Mouse (Mus musculus): ENCODE results near the gene Peli3.

Gene Peli3

GRCm38 (mm10) chr19:4908107-4908506, 34.8 kb downstream of the Peli3 start:
- DNase-seq, result no peak

- DNase-seq, result peak; percentile 79
Observed at GRCm38 (mm10) chr19:4905979-4906794, 36.7 kb downstream of the Peli3 start, which contains the start of gene Bbs1. TSS of gene Bbs1 (minus strand) at chr19:4906628.

GRCm38 (mm10) chr19:4899888-4900287, 43.0 kb downstream of the Peli3 start:
- no peak for DNase-seq

- DNase-seq, result no peak
Observed at GRCm38 (mm10) chr19:4898972-4899371, 44.0 kb downstream of the Peli3 start.

- DNase-seq, result no peak
Observed at GRCm38 (mm10) chr19:4896780-4897520, 46.0 kb downstream of the Peli3 start.

- no peak for DNase-seq
Observed at GRCm38 (mm10) chr19:4891798-4892197, 51.1 kb downstream of the Peli3 start.

GRCm38 (mm10) chr19:4889791-4890190, 53.1 kb downstream of the Peli3 start:
- DNase-seq, result no peak

GRCm38 (mm10) chr19:4883961-4884360, 59.0 kb downstream of the Peli3 start:
- DNase-seq, result no peak
